Mouse (Mus musculus) adrenal gland (tissue): ENCODE measurements at regions not wholly inside any gene's neighbourhood (a gene's known extent, or its start where the extent isn't known, plus 50 kb on each side); places are given as distances from the start of the nearest gene placed in this dataset.

Experiments
- intact Hi-C: fragments of 180-260 bp; cut with DNase I; formaldehyde crosslinking; loops from one replicate; pipeline ENCODE4 v1.15.1; 2025

DNA sequence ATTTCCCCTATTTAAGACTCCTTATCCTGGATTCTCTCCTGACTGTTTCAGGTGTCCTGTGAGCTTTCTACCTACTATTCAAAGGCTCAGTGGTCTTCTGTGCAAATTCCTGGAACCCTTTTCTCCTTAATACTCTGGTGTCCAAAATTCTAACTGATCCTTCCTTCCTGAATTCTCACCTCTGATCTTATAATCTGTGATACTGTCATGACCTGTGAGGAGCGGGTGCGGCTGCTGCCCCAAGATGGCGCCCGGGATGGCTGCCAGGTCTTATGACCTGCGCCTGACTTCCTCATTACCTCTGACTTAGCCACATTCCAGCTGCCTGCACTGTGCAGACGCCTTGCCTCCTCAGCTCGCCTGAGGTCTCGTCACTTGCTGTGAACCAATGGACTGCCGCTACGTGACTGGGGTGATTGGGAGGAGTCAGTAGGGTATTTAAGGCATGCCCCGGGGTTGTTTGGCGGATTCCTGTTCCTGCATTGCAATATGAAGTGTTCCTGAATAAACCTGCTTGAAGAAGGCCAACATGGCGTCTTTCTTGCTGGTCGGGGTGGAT lies 131.2 kb downstream of the Ptbp2 start:
- intact Hi-C loops, result no loop called here

DNA sequence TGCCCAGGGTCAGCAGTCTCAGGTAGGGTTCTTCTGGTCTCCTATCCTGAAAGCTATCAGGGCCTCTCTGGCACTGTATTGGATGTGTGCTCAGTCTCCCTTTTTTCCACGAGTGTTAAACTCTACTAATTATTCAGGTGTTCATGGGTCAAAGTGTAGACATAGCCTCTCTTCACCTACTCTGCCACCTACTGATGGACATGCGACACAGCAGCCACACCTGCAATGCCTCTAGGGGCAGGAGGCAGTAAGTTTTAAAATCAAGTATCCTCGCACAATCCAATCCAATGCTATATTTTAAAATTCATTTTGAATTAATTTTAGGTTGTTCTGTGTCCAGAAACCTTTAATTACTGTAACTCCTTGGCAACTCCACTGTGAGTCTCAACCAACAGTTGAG lies 145.6 kb downstream of the Ptbp2 start:
- intact Hi-C loops, result no loop called here

DNA sequence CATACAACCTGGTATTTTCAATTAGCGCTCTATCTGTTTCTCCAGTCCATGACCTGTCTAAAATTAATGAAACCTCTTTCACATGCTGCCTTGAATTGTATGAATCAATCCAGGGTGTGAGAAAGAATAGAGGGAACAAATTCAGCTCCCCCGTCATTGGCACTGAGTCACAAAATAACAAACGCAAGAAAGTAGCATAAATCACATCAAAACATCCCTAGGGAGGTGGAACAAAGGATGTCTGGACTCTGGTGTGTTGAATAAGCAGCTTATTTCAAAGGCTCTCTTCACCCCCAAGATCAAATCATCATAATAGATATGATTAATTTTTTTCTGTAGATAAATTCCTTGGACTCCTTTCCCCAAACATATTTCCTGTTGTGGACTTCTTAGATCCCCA lies 148.6 kb downstream of the Ptbp2 start:
- intact Hi-C loops, result no loop called here

DNA sequence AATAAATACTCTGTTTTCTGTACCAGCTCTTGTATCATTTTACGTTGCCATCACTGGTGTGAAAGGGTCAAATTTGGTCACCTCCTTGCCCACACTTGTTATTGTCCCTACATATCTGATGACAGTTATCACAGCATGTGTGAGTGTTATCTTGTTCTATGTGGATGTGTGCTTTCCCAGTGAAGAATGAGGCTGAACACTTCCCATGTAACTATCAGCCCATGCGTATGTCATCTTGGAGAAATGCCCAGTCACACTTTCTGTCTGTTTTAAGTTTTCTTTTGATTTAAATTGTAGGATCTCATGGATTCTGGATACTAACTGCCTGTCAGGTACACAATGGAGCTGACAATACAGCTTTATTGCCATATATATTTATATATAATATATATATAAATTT lies 150.8 kb downstream of the Ptbp2 start:
- intact Hi-C loops, result no loop called here

DNA sequence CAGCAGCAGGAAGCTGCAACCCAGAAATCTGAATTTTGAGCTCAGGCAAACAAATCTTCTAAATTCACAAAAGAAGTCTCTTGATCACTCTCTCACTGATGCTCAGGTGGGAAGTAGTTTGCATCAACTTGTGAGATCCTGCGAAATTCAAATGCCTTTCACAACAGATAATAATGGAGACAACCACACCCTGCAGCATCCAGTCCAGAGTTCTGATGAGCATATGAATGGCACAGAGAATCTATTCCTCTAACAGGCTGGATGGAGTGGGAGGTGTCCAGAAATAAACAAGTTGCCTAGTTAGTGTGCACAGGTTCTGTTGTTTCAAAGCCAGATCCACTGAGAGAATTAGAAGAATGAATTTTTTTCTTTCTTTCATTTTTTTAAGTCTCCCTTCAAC lies 178.2 kb downstream of the Ptbp2 start:
- intact Hi-C loops, result no loop called here

DNA sequence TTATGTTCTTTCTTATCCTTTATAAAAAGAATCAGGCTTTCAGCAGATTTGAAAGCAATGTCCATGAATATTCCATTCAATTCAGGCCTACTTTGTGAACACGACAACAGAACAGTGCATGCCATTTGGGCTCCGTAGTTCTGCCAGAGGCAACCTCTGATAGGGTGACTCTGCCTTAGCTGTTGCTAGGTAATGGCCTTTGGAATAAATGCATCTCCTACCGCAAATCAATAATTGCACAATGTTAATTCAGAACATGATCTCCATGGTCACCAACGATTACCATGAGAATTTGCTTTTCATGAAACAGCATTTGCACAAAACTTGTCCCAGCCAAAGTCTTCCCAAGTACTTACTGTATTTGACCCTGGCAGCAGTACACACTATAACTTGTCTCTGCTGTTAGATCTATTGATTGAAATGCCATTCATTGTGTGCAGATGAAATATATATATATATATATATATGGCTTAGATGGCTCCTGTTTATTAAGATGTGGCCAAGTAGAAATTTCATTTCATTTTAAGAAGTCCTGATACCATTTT lies 195.3 kb downstream of the Ptbp2 start:
- intact Hi-C loops, result no loop called here

DNA sequence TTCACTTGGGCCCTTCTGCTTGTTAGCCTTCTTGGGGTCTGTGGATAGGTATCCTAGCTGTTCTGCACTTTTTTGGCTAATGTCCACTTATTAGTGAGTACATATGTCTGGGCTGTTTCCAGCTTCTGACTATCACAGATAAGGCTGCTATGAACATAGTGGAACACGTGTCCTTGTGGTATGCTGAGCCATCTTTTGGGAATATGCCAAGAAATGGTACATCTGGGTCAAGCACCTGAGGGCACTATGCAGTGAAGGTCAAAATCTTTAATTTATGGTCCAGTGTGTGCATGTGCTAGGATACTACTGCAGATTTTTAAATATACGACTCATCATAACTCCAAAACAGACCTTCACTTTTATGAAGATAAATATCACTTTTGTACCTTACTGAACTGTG lies 196.3 kb downstream of the Ptbp2 start:
- intact Hi-C loops, result no loop called here

DNA sequence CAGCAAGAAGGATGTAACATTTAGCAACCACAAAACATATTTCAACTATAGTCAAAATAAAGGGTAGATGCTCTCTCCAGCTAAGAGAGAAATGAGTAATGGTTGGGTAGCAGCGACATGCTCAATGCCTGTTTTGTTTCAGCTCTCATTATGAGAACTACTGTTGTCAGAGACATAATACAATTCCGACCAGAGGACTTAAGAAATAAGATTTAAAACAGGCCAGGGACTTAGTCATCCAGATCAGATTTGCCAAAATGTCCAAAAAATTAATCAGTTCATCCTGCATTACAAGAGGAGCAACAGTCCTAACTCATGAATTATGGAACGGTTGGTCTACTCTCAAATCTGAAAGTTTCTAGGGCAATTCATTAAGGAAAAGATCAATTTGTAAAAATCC lies 208.8 kb downstream of the Ptbp2 start:
- intact Hi-C loops, result no loop called here

DNA sequence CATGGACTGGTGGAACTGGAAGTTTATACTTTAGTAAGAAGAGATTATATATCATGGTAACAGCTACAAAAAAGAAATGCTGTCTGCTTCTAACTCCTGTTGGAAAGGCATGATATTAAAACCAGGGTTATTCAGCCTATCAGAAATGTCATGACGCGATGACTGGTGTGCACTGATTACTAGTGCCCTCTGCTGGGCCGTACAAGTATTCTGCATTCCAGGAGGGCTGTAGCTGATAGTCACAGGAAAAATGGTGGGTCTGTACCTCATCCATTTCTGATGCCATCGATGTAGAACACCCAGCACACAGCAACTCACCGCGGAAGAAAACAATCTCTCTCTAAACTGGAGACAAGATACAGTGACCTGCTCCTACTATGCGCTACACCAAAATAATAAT lies 246.4 kb downstream of the Ptbp2 start:
- intact Hi-C loops, result no loop called here

DNA sequence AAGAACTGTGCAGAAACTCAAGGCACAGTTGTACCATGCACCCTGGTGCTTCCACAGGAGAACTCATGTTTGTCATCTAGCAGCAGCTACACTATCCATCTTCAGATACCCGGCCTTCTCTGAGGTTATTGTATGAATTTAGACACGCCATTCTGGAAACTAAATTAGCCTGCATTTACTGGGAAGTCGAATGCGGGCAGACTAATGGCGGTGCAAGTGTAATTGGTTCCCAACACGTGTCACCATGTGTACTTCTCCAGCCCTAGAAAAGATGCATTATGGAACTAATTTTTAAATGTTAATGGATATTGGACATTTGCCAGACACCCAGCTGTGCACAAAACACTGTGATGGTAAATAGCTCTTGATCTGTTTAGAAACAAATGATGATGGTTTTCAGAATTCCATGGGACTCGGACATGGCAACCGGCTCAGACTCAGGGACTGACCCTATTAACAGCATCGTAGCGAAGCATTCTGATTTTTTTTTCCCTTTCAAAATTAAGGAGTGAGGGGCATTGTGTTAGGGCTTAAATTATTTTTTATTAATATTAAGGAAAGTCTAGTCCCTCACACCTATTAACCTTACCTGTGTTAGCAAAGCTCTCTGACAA lies 259.6 kb downstream of the Ptbp2 start:
- intact Hi-C loops, result no loop called here

DNA sequence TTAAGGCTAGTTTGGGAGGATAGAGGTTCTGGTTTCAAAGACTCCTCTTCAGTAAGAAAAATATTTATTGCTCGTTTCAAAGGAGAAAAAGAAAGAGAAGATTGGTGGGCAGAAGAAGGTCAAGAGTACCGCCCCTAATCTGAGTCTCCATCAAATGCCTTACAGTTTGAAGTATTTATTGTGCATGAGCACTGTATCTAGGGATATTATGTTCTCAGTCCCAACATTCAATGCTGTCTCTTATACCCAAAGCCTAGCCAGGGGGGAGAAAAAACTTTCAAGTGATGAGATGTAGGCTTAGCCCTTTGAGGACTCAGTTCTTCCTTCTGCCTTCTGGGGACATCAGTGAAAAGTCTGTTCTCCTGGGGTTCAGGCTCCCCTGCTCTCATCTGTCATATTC lies 271.7 kb downstream of the Ptbp2 start:
- intact Hi-C loops, result no loop called here

DNA sequence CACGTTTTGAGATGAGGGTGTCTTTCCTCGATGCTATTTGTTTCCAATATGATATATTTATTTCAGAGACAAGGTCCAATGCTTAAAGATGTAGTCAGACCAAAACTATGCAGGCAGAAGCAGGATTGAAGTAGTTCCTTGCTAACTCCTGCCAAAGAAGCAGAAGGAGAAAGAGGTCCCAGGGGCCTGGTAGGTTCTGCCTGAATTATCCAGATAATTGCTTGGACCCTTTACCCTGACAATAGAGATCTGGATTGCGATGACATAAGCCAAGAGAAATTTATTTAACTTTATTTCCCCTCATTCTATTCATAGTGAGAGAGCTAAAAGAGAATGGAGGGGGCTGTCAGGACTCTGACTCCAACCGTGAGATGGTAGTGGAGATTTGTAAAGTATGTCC lies 275.1 kb downstream of the Ptbp2 start:
- intact Hi-C loops, result no loop called here

DNA sequence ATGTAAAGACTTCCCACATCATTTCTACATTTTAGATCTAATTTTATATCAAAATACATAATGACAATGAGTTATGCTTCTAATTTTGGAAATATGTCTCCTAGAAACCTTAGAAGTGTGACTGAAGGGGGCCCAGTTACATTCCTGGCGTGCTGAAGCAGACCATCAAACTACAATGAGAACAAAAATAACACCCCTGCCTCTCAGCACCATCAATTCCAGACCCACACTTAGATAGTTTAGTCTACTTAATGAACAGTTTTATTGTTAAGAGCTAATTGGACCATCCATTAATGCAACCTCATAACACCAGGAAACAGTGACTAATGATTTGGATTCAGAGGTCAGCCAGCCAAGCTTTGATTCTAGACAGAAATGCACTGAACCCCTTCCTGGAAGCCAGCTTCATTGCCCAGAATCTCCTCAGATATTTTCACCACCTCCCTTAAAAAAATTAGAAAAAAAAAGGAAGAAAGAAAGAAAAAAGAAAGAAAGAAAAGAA lies 280.7 kb downstream of the Ptbp2 start:
- intact Hi-C loops, result no loop called here

DNA sequence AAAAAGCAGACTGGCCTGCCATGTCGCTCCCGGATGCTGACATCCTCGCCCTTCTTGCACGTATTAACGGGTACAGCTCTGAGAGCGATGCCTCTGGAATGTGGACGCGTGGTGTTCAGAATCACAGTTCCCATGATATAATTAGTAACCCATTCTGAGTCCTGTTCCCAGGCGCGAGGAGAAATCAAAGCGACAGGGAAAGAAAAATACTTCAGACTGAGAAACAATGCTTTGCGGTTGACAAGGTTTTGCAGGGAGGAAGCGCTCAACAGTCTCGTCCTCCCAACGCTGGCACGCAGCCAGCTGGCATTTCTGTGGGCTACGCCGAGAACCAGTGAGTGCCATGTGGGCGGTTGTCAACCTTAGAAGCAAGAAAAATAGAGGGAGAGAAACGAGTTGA lies 285.6 kb downstream of the Ptbp2 start:
- intact Hi-C loops, result no loop called here

DNA sequence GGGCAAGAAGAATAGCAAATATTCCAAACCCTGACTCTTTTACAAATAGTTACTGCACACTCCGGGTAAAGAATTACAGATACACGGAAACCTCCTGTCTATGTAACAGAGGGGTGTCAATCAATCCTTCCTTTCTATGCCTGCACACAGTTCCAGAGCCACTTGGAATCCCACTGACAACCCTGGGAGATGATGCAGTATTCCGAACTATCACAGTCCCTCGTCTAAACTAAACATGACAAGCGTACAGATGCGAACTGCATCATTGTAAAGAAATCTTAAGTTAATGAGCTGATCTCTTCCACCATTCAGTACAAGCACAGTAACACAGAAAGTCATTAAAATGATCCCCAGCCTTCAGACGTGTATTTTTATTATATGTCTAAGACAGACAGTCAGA lies 286.4 kb downstream of the Ptbp2 start:
- intact Hi-C loops, result no loop called here

DNA sequence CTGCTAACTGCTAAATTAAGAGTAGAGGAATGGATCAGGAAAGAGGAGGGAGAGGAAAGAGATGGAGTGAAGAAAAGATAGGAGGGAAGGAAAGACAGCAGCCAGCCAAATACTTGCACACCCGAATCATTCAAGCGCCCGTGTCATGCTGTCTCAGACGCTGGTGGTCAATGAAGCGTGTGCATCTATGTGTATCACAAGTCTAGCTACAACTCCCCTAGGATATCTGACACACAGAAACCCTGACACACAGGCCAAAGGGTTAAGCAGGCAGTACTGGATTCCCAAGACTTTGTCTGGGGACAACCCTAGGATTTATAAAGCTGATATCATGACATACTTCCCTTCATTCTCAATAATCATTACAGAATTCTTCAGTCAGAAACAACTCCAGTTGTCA lies 289.7 kb downstream of the Ptbp2 start:
- intact Hi-C loops, result no loop called here

DNA sequence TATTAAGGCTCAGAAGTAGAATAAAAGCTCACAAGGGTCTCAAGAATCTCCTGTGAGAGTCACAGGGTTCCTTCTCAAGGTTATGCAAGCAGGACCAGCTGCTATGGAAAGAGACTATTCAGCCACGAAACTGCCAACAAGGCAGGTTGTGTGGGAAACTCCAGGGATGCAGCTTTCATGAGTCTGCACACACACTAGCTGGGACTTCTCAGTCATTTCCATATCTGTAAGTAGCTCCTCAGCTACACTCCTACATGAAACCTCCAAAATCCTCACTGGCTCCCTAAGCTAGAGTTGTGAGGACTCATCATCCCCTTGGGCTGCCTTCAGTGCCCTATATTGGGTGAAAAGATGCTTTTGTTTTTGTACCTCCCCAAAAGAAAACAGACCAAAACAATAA lies 291.6 kb downstream of the Ptbp2 start:
- intact Hi-C loops, result no loop called here

DNA sequence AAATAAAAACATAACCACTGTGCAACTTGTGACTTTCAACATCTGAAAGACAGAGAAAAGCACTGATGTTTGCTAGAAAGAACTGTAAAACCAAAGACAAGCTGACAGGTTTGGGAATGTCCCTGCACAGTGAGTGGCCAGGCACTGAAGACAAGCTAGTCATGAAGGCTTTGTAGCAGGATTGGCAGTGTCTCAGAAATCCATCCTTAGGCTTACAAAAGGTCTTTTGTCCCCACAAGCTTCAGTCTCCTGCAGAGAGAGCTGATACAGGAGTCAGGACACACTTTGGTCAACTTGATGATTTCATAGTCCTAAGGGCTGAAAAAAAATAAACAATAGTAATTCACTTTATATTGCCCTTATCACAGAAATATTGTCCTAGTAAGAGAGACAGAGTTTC lies 294.9 kb downstream of the Ptbp2 start:
- intact Hi-C loops, result loop anchor here (5.0 kb wide), 1 partner anchor 53 kb away; no protein-coding TSS in a partner anchor
